Mouse (Mus musculus): Measurements from ENCODE around the gene Cux2. TPM values are rescaled to one million over a fixed set of nuclear protein-coding genes. Genes with fewer than 3 reads are reported as not detected.

Cux2 gene
- polyA plus RNA-seq, 1 experiment from 2014 or later = 14.0 TPM

GRCm38 (mm10) chr5:121825606-121826005 lies 224.3 kb downstream of the Cux2 start:
- Histone ChIP-seq H3K4me3 (replicated peaks) (no peak overlapping the region), H3K27me3 (peaks cover 45% of the 10 kb centered on the region), H3K4me1 (peaks cover 17% of the 10 kb centered on the region), H3K4me2 (no peak overlapping the region), H3K9me3 (no peaks in the 10 kb centered on the region), H3K36me3 (replicated peaks) (peaks cover 15% of the 10 kb centered on the region; the same call in 1 of the 2 replicates), H3K9ac (no peak overlapping the region), H3K27ac (no peak overlapping the region)
- ATAC-seq (ENCODE audit: low FRiP score) = no peak
- WGBS = 90% methylated on average over 3 of the region's 3 CpGs

GRCm38 (mm10) chr5:121824121-121824520 lies 225.8 kb downstream of the Cux2 start:
- WGBS = 73% methylated on average over 4 of the region's 4 CpGs
- ATAC-seq (ENCODE audit: low FRiP score) = no peak
- Histone ChIP-seq H3K27ac (no peak overlapping the region), H3K27me3 (peaks cover 32% of the 10 kb centered on the region), H3K36me3 (replicated peaks) (peaks cover 27% of the 10 kb centered on the region), H3K4me2 (no peak overlapping the region), H3K9ac (no peak overlapping the region), H3K9me3 (no peaks in the 10 kb centered on the region), H3K4me3 (replicated peaks) (no peak overlapping the region), H3K4me1 (peaks cover 14% of the 10 kb centered on the region)

- 95% methylated on average over 1 of the region's 1 CpGs for WGBS
- Histone ChIP-seq H3K9ac (no peak overlapping the region), H3K27me3 (peaks cover 27% of the 10 kb centered on the region), H3K4me1 (peaks cover 9% of the 10 kb centered on the region), H3K9me3 (no peaks in the 10 kb centered on the region), H3K27ac (no peak overlapping the region), H3K36me3 (replicated peaks) (peaks cover 31% of the 10 kb centered on the region), H3K4me3 (replicated peaks) (no peak overlapping the region), H3K4me2 (no peak overlapping the region)
- no peak for ATAC-seq (ENCODE audit: low FRiP score)
Observed at GRCm38 (mm10) chr5:121823668-121824067, 226.2 kb downstream of the Cux2 start.

GRCm38 (mm10) chr5:121822786-121823505 lies 227.0 kb downstream of the Cux2 start:
- Histone ChIP-seq H3K4me3 (replicated peaks) (no peak overlapping the region), H3K27me3 (peaks cover 20% of the 10 kb centered on the region), H3K4me1 (0 out of 2 replicates have a peak, but pooled peaks cover 2% of the 10 kb centered on the region), H3K27ac (no peak overlapping the region), H3K9ac (no peak overlapping the region), H3K9me3 (no peaks in the 10 kb centered on the region), H3K4me2 (no peak overlapping the region), H3K36me3 (replicated peaks) (peaks cover 39% of the 10 kb centered on the region)
- ATAC-seq (ENCODE audit: low FRiP score) = no peak
- 79% methylated on average over 7 of the region's 7 CpGs for WGBS

- no peak overlapping the region for H3K27ac ChIP-seq
- H3K36me3 ChIP-seq (replicated peaks) = peaks cover 53% of the 10 kb centered on the region
- H3K27me3 ChIP-seq = 0 out of 2 replicates have a peak, but pooled peaks cover 7% of the 10 kb centered on the region
- no peak for ATAC-seq (ENCODE audit: low FRiP score)
- H3K4me2 ChIP-seq = no peak overlapping the region
- no peak overlapping the region for H3K9ac ChIP-seq
- no peaks in the 10 kb centered on the region for H3K9me3 ChIP-seq
- 81% methylated on average over 5 of the region's 5 CpGs for WGBS
- no peak overlapping the region for H3K4me3 ChIP-seq (replicated peaks)
- H3K4me1 ChIP-seq = no peaks in the 10 kb centered on the region
Observed at GRCm38 (mm10) chr5:121821552-121821951, 228.3 kb downstream of the Cux2 start.

DNA sequence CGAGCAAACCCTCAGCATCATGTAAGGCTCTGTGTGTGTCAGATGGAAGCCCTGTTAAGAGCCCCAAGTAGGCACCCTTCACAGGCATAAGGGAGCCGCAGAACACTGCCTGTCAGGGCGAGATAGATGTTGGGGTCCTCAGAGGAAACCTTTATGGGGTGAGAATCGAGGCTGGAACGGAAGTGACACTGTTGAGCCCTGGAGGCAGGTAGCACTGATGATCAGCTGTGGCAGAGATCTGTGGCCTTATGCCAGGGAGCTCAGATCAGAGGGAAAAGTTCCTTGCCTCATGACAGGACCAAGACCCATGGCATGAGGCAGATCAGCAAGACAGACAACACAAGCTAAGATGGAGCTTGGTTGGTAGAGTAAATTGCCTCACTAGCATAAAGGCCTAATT lies 228.8 kb downstream of the Cux2 start:
- no peak overlapping the region for H3K4me3 ChIP-seq (replicated peaks)
- H3K9me3 ChIP-seq = no peaks in the 10 kb centered on the region
- H3K27ac ChIP-seq = no peak overlapping the region
- WGBS = 88% methylated on average over 5 of the region's 5 CpGs
- ATAC-seq (ENCODE audit: low FRiP score) = no peak
- H3K27me3 ChIP-seq = 0 out of 2 replicates have a peak, but pooled peaks cover 4% of the 10 kb centered on the region
- peaks cover 57% of the 10 kb centered on the region for H3K36me3 ChIP-seq (replicated peaks)
- H3K9ac ChIP-seq = no peak overlapping the region
- H3K4me2 ChIP-seq = no peak overlapping the region
- H3K4me1 ChIP-seq = no peaks in the 10 kb centered on the region

GRCm38 (mm10) chr5:121820657-121821056 lies 229.2 kb downstream of the Cux2 start:
- no peak overlapping the region for H3K4me2 ChIP-seq

GRCm38 (mm10) chr5:121820161-121820560 lies 229.7 kb downstream of the Cux2 start:
- whole genome bisulfite sequencing = 97% methylated on average over 2 of the region's 2 CpGs

More at GRCm38 (mm10) chr5:121820657-121821056, 229.2 kb downstream of the Cux2 start:
- Histone ChIP-seq H3K9me3 (no peaks in the 10 kb centered on the region), H3K36me3 (replicated peaks) (peaks cover 58% of the 10 kb centered on the region), H3K4me1 (no peaks in the 10 kb centered on the region), H3K4me3 (replicated peaks) (no peak overlapping the region), H3K9ac (no peak overlapping the region), H3K27ac (no peak overlapping the region), H3K27me3 (0 out of 2 replicates have a peak, but pooled peaks cover 4% of the 10 kb centered on the region)
- ATAC-seq (ENCODE audit: low FRiP score) = no peak
- WGBS = 91% methylated on average over 3 of the region's 3 CpGs

DNA sequence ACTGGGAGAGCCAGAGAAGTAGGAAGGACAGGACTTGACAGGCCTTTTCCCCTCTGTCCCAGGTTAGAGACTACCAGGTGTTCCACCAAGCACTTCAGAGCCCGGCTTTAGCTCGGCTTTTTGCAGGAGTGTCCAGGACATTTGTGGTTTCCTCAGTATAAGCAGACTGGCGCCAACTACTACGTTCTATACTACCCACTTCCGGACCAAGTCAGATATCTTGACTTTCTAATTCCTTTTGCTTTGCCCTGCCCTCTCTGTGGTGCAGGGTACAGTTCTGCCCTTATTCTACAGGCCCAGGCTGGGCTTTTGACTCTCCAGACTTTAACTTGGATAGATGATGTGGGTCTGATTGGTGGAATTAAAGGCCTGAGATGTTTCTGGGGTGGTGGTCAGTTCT lies 230.3 kb downstream of the Cux2 start:
- Histone ChIP-seq H3K36me3 (replicated peaks) (peaks cover 57% of the 10 kb centered on the region), H3K27ac (no peak overlapping the region), H3K4me2 (no peak overlapping the region), H3K4me1 (no peaks in the 10 kb centered on the region), H3K9ac (no peak overlapping the region), H3K27me3 (no peaks in the 10 kb centered on the region), H3K9me3 (no peaks in the 10 kb centered on the region), H3K4me3 (replicated peaks) (no peak overlapping the region)
- no peak for ATAC-seq (ENCODE audit: low FRiP score)
- WGBS = 92% methylated on average over 5 of the region's 5 CpGs

More at GRCm38 (mm10) chr5:121820161-121820560, 229.7 kb downstream of the Cux2 start:
- Histone ChIP-seq H3K9ac (no peak overlapping the region), H3K36me3 (replicated peaks) (peaks cover 59% of the 10 kb centered on the region), H3K27ac (no peak overlapping the region), H3K4me3 (replicated peaks) (no peak overlapping the region), H3K27me3 (0 out of 2 replicates have a peak, but pooled peaks cover under 1% of the 10 kb centered on the region), H3K4me2 (no peak overlapping the region), H3K4me1 (no peaks in the 10 kb centered on the region), H3K9me3 (no peaks in the 10 kb centered on the region)
- ATAC-seq (ENCODE audit: low FRiP score) = no peak

GRCm38 (mm10) chr5:121818862-121819261 lies 231.0 kb downstream of the Cux2 start:
- H3K27ac ChIP-seq = no peak overlapping the region
- 89% methylated on average over 4 of the region's 4 CpGs for WGBS

GRCm38 (mm10) chr5:121818401-121818800 lies 231.5 kb downstream of the Cux2 start:
- no peak overlapping the region for H3K4me3 ChIP-seq (replicated peaks)
- H3K4me1 ChIP-seq = no peaks in the 10 kb centered on the region
- no peak for ATAC-seq (ENCODE audit: low FRiP score)
- 94% methylated on average over 7 of the region's 7 CpGs for WGBS
- H3K27me3 ChIP-seq = no peaks in the 10 kb centered on the region
- H3K36me3 ChIP-seq (replicated peaks) = peaks cover 66% of the 10 kb centered on the region
- H3K27ac ChIP-seq = no peak overlapping the region
- no peaks in the 10 kb centered on the region for H3K9me3 ChIP-seq
- no peak overlapping the region for H3K4me2 ChIP-seq
- no peak overlapping the region for H3K9ac ChIP-seq

More at GRCm38 (mm10) chr5:121818862-121819261, 231.0 kb downstream of the Cux2 start:
- Histone ChIP-seq H3K4me2 (no peak overlapping the region), H3K27me3 (no peaks in the 10 kb centered on the region), H3K4me1 (no peaks in the 10 kb centered on the region), H3K4me3 (replicated peaks) (no peak overlapping the region), H3K9me3 (no peaks in the 10 kb centered on the region), H3K9ac (no peak overlapping the region), H3K36me3 (replicated peaks) (peaks cover 61% of the 10 kb centered on the region)
- no peak for ATAC-seq (ENCODE audit: low FRiP score)

DNA sequence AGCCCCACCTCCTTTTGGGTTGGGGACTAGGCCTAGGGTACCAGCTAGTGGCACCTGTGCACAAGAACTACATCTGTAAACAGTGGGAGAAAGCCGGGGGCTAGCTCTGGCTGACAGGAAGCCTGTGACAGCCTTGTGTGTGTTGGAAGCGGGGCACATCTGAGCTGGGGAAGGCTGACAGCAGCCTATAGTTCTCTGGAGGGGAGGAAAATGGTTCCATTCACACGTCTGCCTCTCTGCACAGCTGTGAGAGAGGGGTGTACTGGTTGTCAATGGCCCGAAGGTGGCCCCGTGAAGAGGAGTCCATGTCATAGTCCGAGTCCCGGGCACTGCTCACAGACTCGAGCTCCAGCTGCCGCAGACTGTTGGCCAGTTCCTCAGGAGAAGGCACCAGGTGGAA lies 232.4 kb downstream of the Cux2 start:
- peaks cover 75% of the 10 kb centered on the region for H3K36me3 ChIP-seq (replicated peaks)
- H3K9me3 ChIP-seq = no peaks in the 10 kb centered on the region
- no peak overlapping the region for H3K4me3 ChIP-seq (replicated peaks)
- H3K9ac ChIP-seq = no peak overlapping the region
- no peak overlapping the region for H3K27ac ChIP-seq
- no peaks in the 10 kb centered on the region for H3K27me3 ChIP-seq
- H3K4me2 ChIP-seq = no peak overlapping the region
- ATAC-seq (ENCODE audit: low FRiP score) = no peak
- no peaks in the 10 kb centered on the region for H3K4me1 ChIP-seq
- WGBS = 89% methylated on average over 9 of the region's 9 CpGs

DNA sequence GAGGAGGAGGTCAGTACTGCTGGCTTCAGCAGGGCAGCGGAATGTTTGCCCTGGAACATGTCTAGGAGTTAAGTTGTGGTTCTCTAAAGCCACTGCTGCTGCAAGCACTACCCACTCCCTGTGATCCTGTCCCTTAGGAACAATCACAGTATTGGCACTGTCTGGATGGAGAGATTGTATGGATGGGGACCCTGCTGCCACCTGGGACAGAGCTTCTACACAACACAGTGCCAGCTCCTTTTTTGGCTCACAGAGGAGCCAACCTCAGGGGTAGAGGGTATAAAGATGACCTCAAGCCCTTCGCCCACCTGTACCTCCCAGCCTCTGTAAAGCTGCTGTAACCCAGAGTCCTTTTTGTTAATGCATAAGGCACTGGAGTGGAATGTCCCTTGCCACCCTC lies 233.3 kb downstream of the Cux2 start:
- 98% methylated on average over 2 of the region's 2 CpGs for WGBS
- ATAC-seq (ENCODE audit: low FRiP score) = no peak
- no peak overlapping the region for H3K4me3 ChIP-seq (replicated peaks)
- H3K36me3 ChIP-seq (replicated peaks) = peaks cover 84% of the 10 kb centered on the region
- H3K9ac ChIP-seq = no peak overlapping the region
- no peak overlapping the region for H3K27ac ChIP-seq
- H3K4me1 ChIP-seq = no peaks in the 10 kb centered on the region
- no peaks in the 10 kb centered on the region for H3K27me3 ChIP-seq
- no peak overlapping the region for H3K4me2 ChIP-seq
- H3K9me3 ChIP-seq = no peaks in the 10 kb centered on the region
